Mouse (Mus musculus): ENCODE measurements around the gene Olfr521.
"Not testable (repeated sequence)": the region's sequence is repeated elsewhere in the genome, so short reads cannot be mapped to it uniquely, and the experiment has no call there.

Gene Olfr521

GRCm38 (mm10) chr7:99810814-99811213 lies 47.5 kb downstream of the Olfr521 start:
- no peak for DNase-seq

GRCm38 (mm10) chr7:99811661-99812060 lies 48.4 kb downstream of the Olfr521 start:
- DNase-seq: no peak

GRCm38 (mm10) chr7:99813394-99813793 lies 50.1 kb downstream of the Olfr521 start:
- DNase-seq: no peak

DNA sequence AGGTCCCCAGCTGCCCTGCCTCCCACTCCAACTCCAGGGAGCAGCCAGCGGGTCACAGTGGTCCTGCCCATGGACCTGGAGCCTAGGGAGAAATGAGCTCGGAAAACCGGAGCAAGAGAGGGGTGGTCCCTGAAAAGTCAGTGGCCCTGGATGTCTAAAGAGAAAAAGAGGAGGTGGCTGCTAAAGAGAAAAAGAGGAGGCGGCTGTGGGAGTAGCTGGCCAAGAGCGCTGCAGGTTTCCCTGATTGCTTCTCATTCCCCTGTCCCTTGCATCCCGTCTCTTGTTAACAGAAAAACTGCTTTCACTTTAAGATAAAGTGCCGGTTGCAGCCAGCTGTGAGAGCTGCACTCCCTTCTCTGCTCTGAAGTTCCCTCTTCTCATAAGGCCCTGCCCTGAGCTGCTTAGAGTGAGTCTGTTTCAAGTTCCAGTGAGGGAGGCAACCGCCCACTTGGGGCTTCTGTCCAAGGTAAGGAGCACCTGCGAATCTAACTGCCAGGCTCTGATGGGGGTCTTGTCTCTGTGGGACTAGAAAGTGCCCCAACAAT lies 54.9 kb downstream of the Olfr521 start:
- not testable (repeated sequence) for DNase-seq
